Mouse (Mus musculus) heart, adult 11 months (tissue): Measurements from ENCODE around the gene Vmn2r33.
"Not testable (repeated sequence)": the region's sequence is repeated elsewhere in the genome, so short reads cannot be mapped to it uniquely, and the experiment has no call there.

Experiments used
- DNase-seq: peaks from one replicate; pipeline ENCODE4 v3.0.0; 2022

Vmn2r33 gene

GRCm38 (mm10) chr7:7566686-7567085 lies at the start of gene Vmn2r33:
Gene Vmn2r33 (minus strand): TSS chr7:7566786.
- DNase-seq, result not testable (repeated sequence)
